Mouse (Mus musculus): ENCODE measurements around the gene Chrng.

Chrng gene

DNA sequence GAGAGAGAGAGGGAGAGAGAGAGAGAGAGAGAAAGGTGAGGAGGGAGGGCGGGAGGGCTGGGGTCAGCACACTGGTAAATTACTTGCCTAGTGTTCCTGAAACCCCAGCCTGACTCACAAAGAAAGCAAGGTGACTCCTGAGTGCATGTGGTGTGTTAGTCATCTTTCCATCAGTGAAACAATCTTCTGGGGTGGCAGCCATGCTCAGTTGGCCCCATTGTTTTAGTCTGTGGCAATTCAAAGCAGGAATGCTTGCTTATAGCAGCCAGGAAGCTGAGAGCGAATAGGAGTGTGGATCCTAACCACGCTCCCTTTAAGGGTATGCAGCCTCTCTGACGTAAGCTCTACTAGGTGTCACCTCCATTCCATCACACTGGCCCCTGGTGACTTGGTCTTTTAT is 50.7 kb downstream of the Chrng start:
- no peak for DNase-seq (ENCODE audit: low spot score)

DNA sequence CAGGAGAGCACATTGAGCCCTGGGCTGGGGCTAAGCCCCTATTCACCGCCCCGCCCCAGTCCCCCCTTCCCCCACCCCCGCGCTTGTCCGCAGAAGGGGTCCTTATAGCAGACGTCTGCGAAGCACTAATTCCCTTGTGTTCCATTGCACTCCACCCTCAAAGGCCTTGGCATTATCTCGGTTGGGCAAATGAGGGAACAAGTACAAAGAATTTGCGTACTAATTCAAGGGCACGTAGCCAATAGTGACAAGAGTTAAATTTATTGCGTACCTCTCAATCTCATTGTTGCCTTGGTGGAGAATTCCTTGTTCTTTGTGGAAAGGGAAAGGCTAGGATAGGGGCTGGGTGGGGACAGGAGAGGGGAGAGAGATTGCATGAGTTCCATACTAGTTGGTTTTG is 53.2 kb downstream of the Chrng start:
- no peak for DNase-seq (ENCODE audit: low spot score)

DNA sequence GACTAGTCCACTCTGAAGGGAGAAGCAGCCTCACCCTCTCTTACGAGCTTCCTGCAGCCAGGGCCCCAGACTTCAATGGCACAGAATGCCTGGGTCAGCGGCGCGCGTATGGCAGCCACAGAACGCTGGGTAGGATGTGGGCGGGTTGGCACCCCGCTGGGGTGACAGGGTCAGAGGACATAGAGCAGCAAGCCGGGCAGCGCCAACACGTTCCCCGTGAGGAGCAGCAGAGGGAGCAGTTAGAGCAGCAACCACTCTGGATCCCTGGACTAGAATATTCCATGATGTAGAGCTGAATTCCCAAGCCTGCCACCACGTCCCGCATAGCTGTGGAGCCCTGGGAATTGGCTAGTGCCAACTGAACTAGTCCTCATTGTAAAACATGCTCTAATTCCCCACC is 54.0 kb downstream of the Chrng start:
- no peak for DNase-seq (ENCODE audit: low spot score)

DNA sequence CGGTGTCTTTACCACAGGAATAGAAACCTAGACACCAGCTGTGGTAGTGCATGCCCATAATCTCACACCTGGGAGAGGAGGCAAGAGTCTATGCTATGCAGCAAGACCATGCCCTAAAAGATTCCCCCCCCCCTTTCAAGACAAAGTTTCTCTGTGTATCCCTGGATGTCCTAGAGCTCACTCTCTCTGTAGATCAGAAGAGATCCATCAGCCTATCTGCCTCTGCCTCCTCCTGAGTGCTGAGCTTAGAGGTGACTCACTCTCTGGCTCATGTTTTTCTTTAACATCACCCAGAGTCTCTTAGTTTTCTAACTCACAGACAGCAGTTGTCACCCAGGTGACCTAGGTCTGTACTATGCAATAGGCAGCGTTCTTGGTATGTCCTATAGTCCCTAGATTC is 54.9 kb downstream of the Chrng start:
- DNase-seq (ENCODE audit: low spot score) = no peak

Measured in adipocyte (in vitro differentiated cells).